Mouse (Mus musculus) hindbrain, embryonic 13.5 days (tissue): ENCODE measurements around the gene Vps50. TPM values are rescaled to one million over a fixed set of nuclear protein-coding genes. Genes with fewer than 3 reads are reported as not detected.
"Not testable (repeated sequence)": the region's sequence is repeated elsewhere in the genome, so short reads cannot be mapped to it uniquely, and the experiment has no call there.

Source experiments
- ATAC-seq: fragments of 200-750 bp; cut with Nextera tagmentation; 2 replicates; pipeline ENCODE4 v1.8.0; 2017; ENCODE audit warnings: moderate TSS enrichment; ENCODE audit not compliant: low FRiP score
- H3K27ac ChIP-seq: fragments of 300-500 bp; sonication (generic); 2 replicates; pipeline ENCODE4 v1.5.1; 2015; ENCODE audit warnings: inconsistent platforms, mild to moderate bottlenecking, moderate library complexity
- H3K27me3 ChIP-seq: fragments of 300-500 bp; sonication (generic); 2 replicates; pipeline ENCODE4 v1.6.1; 2015; ENCODE audit warnings: mild to moderate bottlenecking, inconsistent platforms
- H3K36me3 ChIP-seq: fragments of 300-500 bp; sonication (generic); 2 replicates; pipeline ENCODE4 v1.6.1; 2015; ENCODE audit warnings: mild to moderate bottlenecking, inconsistent platforms
- H3K4me1 ChIP-seq: fragments of 300-500 bp; sonication (generic); replicated peaks from 2 replicates; pipeline ENCODE4 v1.6.1; 2015; ENCODE audit warnings: inconsistent platforms
- H3K4me2 ChIP-seq: fragments of 300-500 bp; sonication (generic); 2 replicates; pipeline ENCODE4 v1.6.1; 2015; ENCODE audit warnings: inconsistent platforms, mild to moderate bottlenecking, moderate library complexity
- H3K4me3 ChIP-seq: fragments of 300-500 bp; sonication (generic); 2 replicates; pipeline ENCODE4 v1.5.1; 2015; ENCODE audit warnings: mild to moderate bottlenecking, inconsistent platforms
- H3K9ac ChIP-seq: fragments of 300-500 bp; sonication (generic); 2 replicates; pipeline ENCODE4 v1.6.1; 2015; ENCODE audit warnings: mild to moderate bottlenecking, inconsistent platforms
- H3K9me3 ChIP-seq: fragments of 300-500 bp; sonication (generic); 2 replicates; pipeline ENCODE4 v1.6.1; 2016; ENCODE audit warnings: inconsistent platforms
- WGBS: fragments of 180-500 bp; shearing (Covaris S2); methylation state at CpG from one replicate; pipeline ENCODE4 v1.1.7; 2015; 5-methylcytosine and 5-hydroxymethylcytosine counted together
- polyA plus RNA-seq: library from polyadenylated mRNA; unstranded; fragments of >200 nt; fragmentation: Nextera tagmentation; extraction: Ambion mirVana; gene quantifications from 2 replicates; pipeline ENCODE4 v1.2.1, GENCODE M21; 2015

The Vps50 gene
- polyA plus RNA-seq, 1 experiment from 2014 or later: 53.6 TPM

DNA sequence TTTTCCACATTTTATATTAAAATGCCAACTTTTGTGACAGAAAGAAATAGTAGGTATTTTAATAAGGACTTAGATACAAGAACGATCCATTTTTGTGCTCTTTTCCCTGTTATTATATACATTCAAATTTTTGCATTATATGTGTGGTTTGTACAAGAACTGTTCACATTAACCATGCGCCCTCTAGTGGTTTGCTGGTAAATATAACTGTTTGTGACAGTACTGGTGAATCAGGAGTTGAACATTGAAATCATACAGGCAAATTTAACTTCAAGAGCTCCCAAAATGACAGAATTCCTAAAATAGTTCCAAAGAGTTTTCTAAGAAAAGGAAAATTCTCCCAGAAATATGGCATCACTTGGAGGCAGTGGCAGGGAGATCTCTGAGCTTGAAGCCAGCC, 2.0 kb upstream of the Vps50 start:
- no peak overlapping the region for H3K9ac ChIP-seq
- H3K27ac ChIP-seq: no peak overlapping the region
- no peak overlapping the region for H3K4me2 ChIP-seq
- WGBS: 7% methylated on average over 2 of the region's 2 CpGs
- no peak for ATAC-seq
- no peaks in the 10 kb centered on the region for H3K9me3 ChIP-seq
- no peaks in the 10 kb centered on the region for H3K36me3 ChIP-seq
- H3K4me3 ChIP-seq: no peak overlapping the region
- H3K4me1 ChIP-seq: peaks cover 13% of the 10 kb centered on the region
- H3K27me3 ChIP-seq: no peaks in the 10 kb centered on the region

DNA sequence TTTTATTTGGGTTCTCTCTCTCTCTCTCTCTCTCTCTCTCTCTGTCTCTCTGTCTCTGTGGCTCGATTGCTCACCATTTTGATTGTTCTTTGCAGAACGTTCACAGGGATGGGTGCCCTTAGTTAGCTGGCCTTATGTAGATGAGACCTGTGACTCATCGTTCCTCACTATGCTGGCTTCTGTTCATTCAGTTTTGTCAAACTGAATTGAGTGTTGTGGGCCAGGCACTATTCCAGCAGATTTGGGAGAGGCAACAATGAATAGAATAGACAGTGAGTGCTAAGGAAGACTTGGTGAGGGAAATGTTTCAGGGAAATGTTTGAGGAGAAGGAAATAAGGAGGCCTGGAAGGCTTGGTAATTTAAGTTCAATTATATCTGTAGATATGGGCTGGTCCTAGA, 2.1 kb downstream of the Vps50 start:
- Histone ChIP-seq H3K36me3 (no peaks in the 10 kb centered on the region), H3K27me3 (no peaks in the 10 kb centered on the region), H3K9ac (no peak overlapping the region), H3K9me3 (no peaks in the 10 kb centered on the region), H3K4me1 (peaks cover 13% of the 10 kb centered on the region), H3K27ac (no peak overlapping the region), H3K4me2 (no peak overlapping the region), H3K4me3 (no peak overlapping the region)
- ATAC-seq: no peak
- WGBS: 88% methylated on average over 3 of the region's 3 CpGs

DNA sequence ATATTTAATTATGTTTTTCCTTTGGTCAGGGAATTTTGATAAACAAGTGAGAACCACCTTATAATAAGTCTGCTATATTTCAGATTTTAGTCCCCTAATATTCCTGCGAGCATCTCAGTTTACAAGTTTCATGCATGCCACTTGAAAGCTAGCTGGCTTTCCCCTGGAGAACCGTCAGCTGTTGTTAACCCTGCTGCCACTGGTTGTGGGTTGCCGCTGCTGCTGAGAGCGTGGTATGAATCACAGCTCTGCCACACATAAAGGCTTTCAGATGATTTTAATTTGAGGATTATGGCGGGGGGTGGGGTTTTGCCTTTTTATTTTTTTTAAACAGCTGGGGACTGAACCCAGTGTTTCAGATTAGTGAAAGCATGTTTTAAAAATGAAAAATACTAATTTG, 7.1 kb downstream of the Vps50 start:
- ATAC-seq: no peak
- Histone ChIP-seq H3K9ac (no peak overlapping the region), H3K4me3 (no peak overlapping the region), H3K27me3 (no peaks in the 10 kb centered on the region), H3K4me1 (peaks cover 5% of the 10 kb centered on the region), H3K27ac (no peak overlapping the region), H3K4me2 (no peak overlapping the region), H3K36me3 (no peaks in the 10 kb centered on the region), H3K9me3 (no peaks in the 10 kb centered on the region)
- WGBS: 81% methylated on average over 5 of the region's 5 CpGs

DNA sequence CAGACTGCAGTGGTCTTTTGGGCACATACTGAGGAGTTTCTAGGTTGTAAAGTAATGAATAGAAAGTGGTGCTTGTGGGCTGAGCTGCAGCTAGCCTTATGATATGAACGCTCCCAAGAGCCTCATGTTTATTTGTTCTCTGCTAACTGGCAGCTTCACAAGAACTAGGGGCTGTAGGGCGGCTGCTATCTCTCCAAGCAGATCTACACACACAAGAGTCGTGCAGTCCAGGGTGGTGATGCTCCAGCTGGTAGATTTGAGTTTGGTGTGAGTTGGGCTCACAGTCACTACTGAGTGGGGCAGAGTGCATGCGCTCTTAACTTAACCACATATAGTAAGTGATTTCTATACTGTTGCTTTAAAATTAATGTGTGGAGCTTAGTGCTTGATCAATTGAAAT, 8.9 kb downstream of the Vps50 start:
- ATAC-seq: no peak
- H3K9ac ChIP-seq: no peak overlapping the region
- H3K4me1 ChIP-seq: peaks cover 14% of the 10 kb centered on the region
- H3K4me2 ChIP-seq: no peak overlapping the region
- no peak overlapping the region for H3K4me3 ChIP-seq
- H3K27me3 ChIP-seq: no peaks in the 10 kb centered on the region
- no peaks in the 10 kb centered on the region for H3K9me3 ChIP-seq
- H3K27ac ChIP-seq: no peak overlapping the region
- WGBS: 84% methylated on average over 4 of the region's 4 CpGs
- no peaks in the 10 kb centered on the region for H3K36me3 ChIP-seq

DNA sequence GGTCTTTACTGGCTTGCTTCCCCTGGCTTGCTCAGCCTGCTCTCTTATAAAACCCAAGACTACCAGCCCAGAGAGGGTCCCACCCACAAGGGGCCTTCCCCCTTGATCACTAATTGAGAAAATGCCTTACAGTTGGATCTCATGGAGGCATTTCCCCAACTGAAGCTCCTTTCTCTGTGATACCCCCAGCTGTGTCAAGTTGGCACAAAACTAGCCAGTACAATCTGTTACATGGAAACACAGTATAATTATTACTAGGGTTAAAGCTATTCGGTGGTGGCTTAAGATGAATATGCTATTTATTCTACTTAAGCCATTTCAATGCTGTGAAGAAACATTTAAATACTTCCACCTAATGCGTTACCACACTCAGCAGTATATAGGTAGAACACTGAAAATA, 10.0 kb downstream of the Vps50 start:
- H3K4me2 ChIP-seq, H3K9ac ChIP-seq, H3K9me3 ChIP-seq, H3K27me3 ChIP-seq, H3K4me3 ChIP-seq, ATAC-seq, H3K36me3 ChIP-seq, H3K27ac ChIP-seq: not testable (repeated sequence)
- 86% methylated on average over 2 of the region's 2 CpGs for WGBS
- peaks cover 22% of the 10 kb centered on the region for H3K4me1 ChIP-seq

DNA sequence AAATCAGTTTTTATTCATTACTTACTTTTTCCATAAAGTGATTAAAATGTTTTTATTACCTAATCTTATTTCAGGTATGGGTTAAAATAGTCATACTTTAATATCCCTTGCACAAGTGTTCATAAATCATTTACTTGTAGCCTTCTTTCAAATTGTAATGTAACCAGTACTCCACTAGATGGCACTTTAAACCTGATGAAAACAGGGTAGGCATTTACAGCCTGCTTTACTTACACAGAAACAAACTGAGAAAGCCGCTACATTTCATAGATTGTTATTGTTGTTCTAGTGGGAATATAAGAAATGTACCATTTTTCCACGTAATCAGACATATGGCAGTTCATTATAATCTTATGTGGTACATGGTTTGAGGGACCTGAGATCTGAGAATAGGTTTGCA, 11.6 kb downstream of the Vps50 start:
- no peak overlapping the region for H3K4me3 ChIP-seq
- no peaks in the 10 kb centered on the region for H3K36me3 ChIP-seq
- H3K9ac ChIP-seq: no peak overlapping the region
- no peak overlapping the region for H3K4me2 ChIP-seq
- 15% methylated on average over 2 of the region's 2 CpGs for WGBS
- ATAC-seq: peak; percentile 41; the same call in 1 of the 2 replicates
- no peaks in the 10 kb centered on the region for H3K9me3 ChIP-seq
- no peak overlapping the region for H3K27ac ChIP-seq
- peaks cover 24% of the 10 kb centered on the region for H3K4me1 ChIP-seq
- no peaks in the 10 kb centered on the region for H3K27me3 ChIP-seq

DNA sequence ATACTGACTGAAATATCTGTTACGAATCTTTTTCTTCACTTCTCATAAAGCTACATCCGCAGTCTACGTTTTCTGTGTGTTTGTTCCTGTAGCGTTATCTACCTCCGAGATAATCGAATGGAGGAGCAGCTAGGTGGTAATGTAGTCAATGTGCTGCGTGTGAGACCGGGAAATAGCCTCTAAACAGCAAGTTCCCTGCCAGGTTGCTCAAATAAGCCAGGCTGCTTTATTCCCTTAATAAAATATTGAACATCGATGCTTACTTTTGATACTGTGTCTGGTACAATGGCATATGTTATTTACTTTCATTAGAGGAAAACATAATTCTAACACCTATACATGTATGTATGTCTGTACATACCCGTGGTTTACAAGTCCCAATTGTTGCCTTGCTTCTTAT, 12.9 kb downstream of the Vps50 start:
- Histone ChIP-seq H3K4me1 (peaks cover 24% of the 10 kb centered on the region), H3K4me3 (peak overlapping the region; percentile 1; the same call in 1 of the 2 replicates), H3K36me3 (no peaks in the 10 kb centered on the region), H3K9me3 (no peaks in the 10 kb centered on the region), H3K27me3 (no peaks in the 10 kb centered on the region), H3K27ac (peak overlapping the region; percentile 87), H3K4me2 (peak overlapping the region; percentile 46), H3K9ac (peak overlapping the region; percentile 66)
- 63% methylated on average over 10 of the region's 10 CpGs for WGBS
- peak; percentile 32 for ATAC-seq

DNA sequence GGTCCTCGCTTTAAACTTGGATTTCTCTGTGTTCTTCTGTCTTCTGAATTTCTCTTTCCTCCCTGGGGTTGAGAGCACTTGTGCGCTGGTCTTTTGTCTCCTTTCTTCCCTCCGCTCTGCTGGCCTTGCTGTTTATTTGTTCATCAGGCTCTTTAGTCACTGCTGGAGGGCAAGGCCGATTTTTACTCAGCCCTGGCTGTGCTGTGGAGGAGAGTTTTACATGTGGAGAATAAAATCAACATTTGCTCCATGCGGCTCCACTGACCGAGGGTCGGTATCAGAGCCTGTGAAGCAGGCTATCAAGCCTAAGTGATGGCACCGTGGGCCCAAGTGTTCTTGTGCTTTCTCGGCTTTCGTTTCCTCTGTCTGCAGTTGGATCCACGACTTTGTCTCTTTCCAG, 13.4 kb downstream of the Vps50 start:
- Histone ChIP-seq H3K9ac (peak overlapping the region; percentile 66), H3K36me3 (no peaks in the 10 kb centered on the region), H3K27me3 (no peaks in the 10 kb centered on the region), H3K4me1 (peaks cover 24% of the 10 kb centered on the region), H3K9me3 (no peaks in the 10 kb centered on the region), H3K27ac (peak overlapping the region; percentile 87), H3K4me3 (peak overlapping the region; percentile 1; the same call in 1 of the 2 replicates), H3K4me2 (peak overlapping the region; percentile 46)
- peak; percentile 38 for ATAC-seq
- WGBS: 31% methylated on average over 11 of the region's 11 CpGs

DNA sequence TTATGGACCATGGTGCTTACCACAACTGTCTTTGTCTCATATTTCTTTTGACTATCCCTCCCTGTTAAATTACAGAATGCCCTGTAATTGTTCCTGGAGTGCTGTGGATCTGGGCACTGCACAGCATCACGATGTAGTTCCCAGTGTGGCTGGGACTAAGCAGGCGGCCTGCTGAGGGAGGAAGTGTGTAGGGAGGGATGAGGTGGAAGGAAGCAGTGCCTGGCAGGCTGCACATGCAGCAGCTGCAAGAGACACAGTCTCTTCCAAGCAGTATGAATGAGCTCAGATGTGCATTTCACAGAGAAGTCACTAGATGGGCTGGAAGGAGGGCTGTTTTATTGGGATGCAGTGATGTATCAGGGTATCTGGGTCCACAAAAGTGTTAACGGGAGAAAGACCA, 14.4 kb downstream of the Vps50 start:
- H3K27ac ChIP-seq: peak overlapping the region; percentile 71
- no peak overlapping the region for H3K4me2 ChIP-seq
- no peaks in the 10 kb centered on the region for H3K27me3 ChIP-seq
- H3K4me1 ChIP-seq: peaks cover 24% of the 10 kb centered on the region
- no peaks in the 10 kb centered on the region for H3K36me3 ChIP-seq
- peak; percentile 81 for ATAC-seq
- H3K9ac ChIP-seq: no peak overlapping the region
- WGBS: 36% methylated on average over 3 of the region's 3 CpGs
- no peaks in the 10 kb centered on the region for H3K9me3 ChIP-seq
- H3K4me3 ChIP-seq: no peak overlapping the region

DNA sequence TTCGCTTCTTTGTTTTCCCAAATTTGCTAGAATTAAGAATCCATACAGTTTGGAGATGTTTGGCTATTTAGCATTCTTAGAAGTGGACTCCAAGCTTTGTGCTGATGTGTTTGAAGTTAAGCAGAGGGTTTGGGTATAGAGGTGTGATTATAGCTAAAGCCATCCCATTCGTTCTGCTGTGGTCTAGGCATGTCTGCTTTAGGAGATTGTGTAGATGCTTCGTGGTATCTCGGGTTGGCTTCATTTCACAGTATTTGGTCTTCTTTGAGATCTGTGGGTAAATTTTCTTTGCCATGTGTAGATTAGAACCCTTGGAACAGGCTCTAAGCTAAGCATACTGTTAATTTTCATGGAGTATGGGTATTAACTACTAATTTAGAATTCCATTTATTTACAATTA, 30.0 kb downstream of the Vps50 start:
- H3K4me3 ChIP-seq: no peak overlapping the region
- H3K9me3 ChIP-seq: no peaks in the 10 kb centered on the region
- no peak for ATAC-seq
- no peaks in the 10 kb centered on the region for H3K27me3 ChIP-seq
- no peak overlapping the region for H3K27ac ChIP-seq
- H3K4me1 ChIP-seq: no peaks in the 10 kb centered on the region
- WGBS: 97% methylated on average over 4 of the region's 4 CpGs
- no peak overlapping the region for H3K4me2 ChIP-seq
- H3K36me3 ChIP-seq: peaks cover 9% of the 10 kb centered on the region
- H3K9ac ChIP-seq: no peak overlapping the region

DNA sequence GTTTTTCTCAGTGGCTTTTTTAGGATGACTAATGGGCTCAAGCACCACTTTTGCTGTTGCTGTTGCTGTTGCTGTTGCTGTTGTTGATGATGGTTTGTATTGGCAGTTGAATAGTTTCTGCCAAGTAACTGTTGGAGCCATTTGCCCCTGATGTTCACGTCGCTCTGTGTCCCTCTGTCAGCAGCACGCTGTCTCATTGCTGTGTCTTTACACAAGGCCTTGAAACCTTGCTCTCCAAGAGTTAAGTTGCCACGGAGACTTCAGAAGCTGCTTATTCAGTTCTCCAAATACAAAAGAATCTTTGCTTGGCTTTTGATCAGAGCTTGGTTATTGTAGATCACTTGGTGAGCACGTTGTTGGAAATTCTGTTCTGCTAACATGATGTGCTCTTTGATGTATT, 33.3 kb downstream of the Vps50 start:
- H3K36me3 ChIP-seq: peaks cover 6% of the 10 kb centered on the region
- H3K4me2 ChIP-seq: no peak overlapping the region
- H3K9ac ChIP-seq: no peak overlapping the region
- no peak for ATAC-seq
- no peak overlapping the region for H3K27ac ChIP-seq
- H3K4me3 ChIP-seq: no peak overlapping the region
- WGBS: 17% methylated on average over 5 of the region's 5 CpGs
- H3K4me1 ChIP-seq: no peaks in the 10 kb centered on the region
- no peaks in the 10 kb centered on the region for H3K9me3 ChIP-seq
- H3K27me3 ChIP-seq: no peaks in the 10 kb centered on the region

DNA sequence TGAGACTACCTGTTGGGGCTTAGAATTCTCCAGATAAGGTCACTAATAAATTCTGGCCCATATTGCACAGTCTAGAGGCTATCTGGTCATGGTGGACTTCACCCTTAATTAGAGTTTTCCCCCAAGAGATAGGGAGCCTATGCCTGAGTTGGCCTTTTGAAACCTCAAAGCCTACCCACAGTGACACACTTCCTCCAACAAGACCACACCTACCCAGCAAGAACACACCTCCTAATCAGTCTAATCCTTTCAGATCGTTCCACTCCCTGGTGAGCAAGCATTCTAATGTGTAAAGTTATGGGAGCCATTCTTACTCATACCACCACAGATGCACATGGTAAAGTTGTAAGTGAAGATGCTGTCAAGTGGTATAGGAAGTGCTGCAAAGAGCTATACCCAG, 37.9 kb downstream of the Vps50 start:
- no peaks in the 10 kb centered on the region for H3K9me3 ChIP-seq
- no peak overlapping the region for H3K4me3 ChIP-seq
- H3K27ac ChIP-seq: no peak overlapping the region
- H3K9ac ChIP-seq: no peak overlapping the region
- no peaks in the 10 kb centered on the region for H3K4me1 ChIP-seq
- no peaks in the 10 kb centered on the region for H3K27me3 ChIP-seq
- H3K4me2 ChIP-seq: no peak overlapping the region
- WGBS: 86% methylated on average over 1 of the region's 1 CpGs
- peaks cover 10% of the 10 kb centered on the region for H3K36me3 ChIP-seq
- no peak for ATAC-seq

DNA sequence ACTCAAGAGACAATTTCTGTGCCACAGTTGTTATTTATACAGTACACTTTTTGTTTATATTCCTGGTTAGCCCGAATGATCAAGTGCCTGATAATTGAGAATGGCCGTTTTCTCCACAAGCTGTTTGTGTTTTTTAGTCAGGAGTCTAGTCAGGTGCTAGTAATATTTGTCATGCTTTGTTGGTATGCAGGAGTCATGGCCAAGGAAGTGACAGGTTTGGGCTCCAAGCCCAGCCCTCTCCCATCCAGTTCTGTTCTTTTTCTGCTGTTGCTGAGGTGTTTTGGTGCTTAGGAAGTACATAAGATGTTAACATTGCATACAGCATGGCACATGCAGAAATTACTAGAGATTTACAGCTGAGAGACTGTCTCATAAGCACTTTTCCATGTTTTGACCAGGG, 41.3 kb downstream of the Vps50 start:
- Histone ChIP-seq H3K27me3 (no peaks in the 10 kb centered on the region), H3K4me2 (no peak overlapping the region), H3K9ac (no peak overlapping the region), H3K9me3 (no peaks in the 10 kb centered on the region), H3K27ac (no peak overlapping the region), H3K4me1 (no peaks in the 10 kb centered on the region), H3K36me3 (peaks cover 10% of the 10 kb centered on the region), H3K4me3 (no peak overlapping the region)
- 80% methylated on average over 2 of the region's 2 CpGs for WGBS
- peak; percentile 43; the same call in 1 of the 2 replicates for ATAC-seq

DNA sequence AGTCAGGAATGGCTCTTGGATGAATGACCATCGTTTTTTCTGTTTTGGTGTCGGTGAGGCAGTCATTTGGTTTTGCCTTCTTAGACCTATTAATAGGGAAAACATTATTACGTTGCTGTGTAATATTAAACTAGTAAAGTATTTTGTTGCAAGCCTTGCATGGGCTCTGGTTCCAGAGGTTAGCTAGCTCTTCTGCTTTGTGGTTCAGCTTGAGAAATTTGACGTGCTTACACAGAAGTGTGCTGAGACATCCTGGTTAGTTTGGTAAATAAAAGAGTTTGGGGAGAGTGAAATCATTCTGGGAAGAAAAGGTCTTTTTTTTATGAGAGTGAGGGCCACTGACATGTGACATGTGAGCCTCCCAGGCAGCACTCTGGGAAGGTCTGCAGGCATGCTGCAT, 45.7 kb downstream of the Vps50 start:
- Histone ChIP-seq H3K9me3 (no peaks in the 10 kb centered on the region), H3K36me3 (peaks cover 11% of the 10 kb centered on the region), H3K4me1 (no peaks in the 10 kb centered on the region), H3K4me3 (no peak overlapping the region), H3K27me3 (no peaks in the 10 kb centered on the region), H3K4me2 (no peak overlapping the region), H3K27ac (no peak overlapping the region), H3K9ac (no peak overlapping the region)
- ATAC-seq: no peak
- WGBS: 88% methylated on average over 4 of the region's 4 CpGs
